Mouse (Mus musculus) left cerebral cortex, postnatal 4 days (tissue): ENCODE measurements at regions not wholly inside any gene's neighbourhood (a gene's known extent, or its start where the extent isn't known, plus 50 kb on each side); places are given as distances from the start of the nearest gene placed in this dataset.
A peak's percentile ranks its signal among the peaks of the same experiment; 100 is the strongest.

ENCODE experiments used
- DNase-seq: peaks from one replicate; pipeline ENCODE4 v3.0.0-alpha.2; 2022
- intact Hi-C: fragments of 180-260 bp; cut with DNase I; formaldehyde crosslinking; loops from one replicate; pipeline ENCODE4 v1.15.1; 2025

- intact Hi-C loops: no loop called here
- no peak for DNase-seq
Measured at GRCm38 (mm10) chr3:48911758-48912157, 845.4 kb downstream of the Pcdh18 start.

DNA sequence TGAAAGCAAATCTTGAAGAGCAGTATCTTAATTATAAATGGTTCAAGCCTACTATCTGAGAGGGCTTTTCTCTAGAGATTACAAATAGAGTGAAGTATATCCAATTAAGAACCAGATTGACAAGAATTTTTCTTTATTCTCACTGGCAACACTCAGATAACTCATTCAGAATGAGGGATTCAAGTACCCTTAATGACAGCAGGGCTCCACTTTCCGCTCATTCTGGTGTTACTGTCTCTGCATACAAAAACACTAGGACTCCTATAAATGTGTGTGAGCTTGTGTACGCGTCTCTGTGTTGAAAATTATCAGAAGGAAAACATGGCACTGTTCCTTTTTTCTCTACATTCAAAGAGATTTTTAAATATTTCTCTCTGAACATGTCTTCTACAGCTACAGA, 866.7 kb downstream of the Pcdh18 start:
- intact Hi-C loops: no loop called here
- no peak for DNase-seq

DNA sequence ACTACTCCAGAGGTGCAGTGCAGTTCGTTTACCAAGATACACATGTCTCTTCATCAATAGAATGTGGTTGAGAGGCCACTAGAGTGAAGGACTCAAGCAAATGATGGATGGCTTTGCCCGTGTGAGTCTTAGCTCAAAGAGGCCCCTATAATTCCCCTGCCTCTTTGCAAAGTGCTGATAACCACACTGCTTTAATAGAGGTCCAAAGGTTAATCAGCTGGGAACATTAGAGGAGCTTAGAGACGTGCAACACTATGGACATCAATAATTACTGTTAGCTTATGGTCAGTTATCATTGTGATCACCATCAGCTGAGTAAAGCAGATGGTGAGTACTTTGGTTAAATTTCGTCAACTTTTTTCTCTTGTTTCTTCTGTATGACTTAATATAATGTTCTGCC, 869.2 kb downstream of the Pcdh18 start:
- DNase-seq: no peak

GRCm38 (mm10) chr3:48869527-48869926, 887.6 kb downstream of the Pcdh18 start:
- no peak for DNase-seq
- intact Hi-C loops: no loop called here

More for the DNA sequence above, 869.2 kb downstream of the Pcdh18 start:
- intact Hi-C loops: no loop called here

DNA sequence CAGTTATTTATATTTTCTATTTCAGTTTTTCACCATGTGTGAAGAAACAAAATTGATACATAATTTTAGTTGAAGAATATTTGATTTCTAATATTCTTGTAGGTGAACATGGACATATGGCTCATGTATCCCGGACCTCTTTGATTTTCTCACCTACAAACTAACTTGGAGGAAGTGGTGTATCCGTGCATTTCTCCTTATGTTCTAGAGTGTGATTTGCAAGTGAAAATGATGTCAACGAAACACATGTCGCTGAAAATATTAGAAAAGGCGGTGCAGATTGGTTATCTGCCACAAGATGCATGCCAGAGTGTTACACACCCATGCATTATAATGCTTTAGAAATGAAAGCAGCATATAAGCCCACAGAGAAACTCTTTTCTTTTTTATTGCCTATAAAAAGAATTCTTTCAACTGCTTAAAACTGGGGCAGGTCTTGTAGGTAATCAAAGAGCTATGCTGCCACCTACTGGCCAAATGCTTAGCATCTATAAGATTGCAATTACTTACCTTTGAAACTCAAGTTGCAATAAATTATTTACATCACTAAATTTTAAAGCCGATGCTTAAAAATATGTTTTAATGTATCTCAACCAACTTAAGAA, 911.0 kb downstream of the Pcdh18 start:
- peak; percentile 77 for DNase-seq
- intact Hi-C loops: loop anchor here (10.0 kb wide), 1 partner anchor 1459 kb away; no protein-coding TSS in a partner anchor

- no peak for DNase-seq
- intact Hi-C loops: loop anchor here (10.0 kb wide), 1 partner anchor 1464 kb away; no protein-coding TSS in a partner anchor
Measured at GRCm38 (mm10) chr3:48840692-48841091, 916.4 kb downstream of the Pcdh18 start.

DNA sequence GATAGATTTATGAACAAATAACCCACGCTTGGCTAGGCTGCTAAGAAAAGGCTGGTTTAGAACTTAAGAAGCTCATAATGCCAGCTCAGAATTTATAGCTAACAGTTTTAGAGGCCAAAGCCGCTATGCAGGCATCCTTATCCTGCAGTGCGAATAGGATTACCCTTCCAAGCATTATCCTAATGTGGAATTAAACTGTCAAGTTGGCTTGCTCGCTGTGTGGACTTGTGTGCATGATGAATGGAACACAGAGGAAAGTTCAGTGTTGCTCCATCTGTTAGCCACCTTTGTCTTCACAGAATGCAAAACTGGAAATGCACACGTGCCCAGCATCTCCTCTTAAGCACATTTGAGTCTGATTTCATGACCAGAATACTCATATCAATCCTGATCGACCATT, 933.8 kb downstream of the Pcdh18 start:
- intact Hi-C loops: no loop called here
- DNase-seq: no peak

GRCm38 (mm10) chr3:48804398-48804797, 952.7 kb downstream of the Pcdh18 start:
- intact Hi-C loops: no loop called here
- DNase-seq: no peak

- DNase-seq: no peak
- intact Hi-C loops: no loop called here
Measured at GRCm38 (mm10) chr3:48771709-48772108, 985.4 kb downstream of the Pcdh18 start.
